Mouse (Mus musculus) G1E (cell line): ENCODE measurements around the gene Cyp2u1.
A peak's percentile ranks its signal among the peaks of the same experiment; 100 is the strongest.

Experiments used
- GATA1 ChIP-seq: IDR thresholded peaks from 2 replicates; pipeline ENCODE4 v1.6.1; 2012; ENCODE audit warnings: borderline replicate concordance, low read length, inconsistent platforms, mixed read lengths
- POLR2AphosphoS5 ChIP-seq: IDR thresholded peaks from 2 replicates; pipeline ENCODE4 v1.6.1; 2012; ENCODE audit warnings: low read depth, low read length, inconsistent platforms; ENCODE audit not compliant: insufficient replicate concordance
- TAL1 ChIP-seq: conservative IDR thresholded peaks from 2 replicates; pipeline ENCODE4 v1.6.1; 2012; ENCODE audit warnings: low read depth, low read length, inconsistent platforms, mixed read lengths

GRCm38 (mm10) chr3:131271157-131271556 lies 31.9 kb downstream of the Cyp2u1 start:
- TF ChIP-seq POLR2AphosphoS5, result no peak
- no peak for TF ChIP-seq GATA1
- peak; percentile 61 for TF ChIP-seq TAL1
